Mouse (Mus musculus): ENCODE data around the gene Igbp1b.

The Igbp1b gene

GRCm38 (mm10) chr6:138658516-138658915 is at the start of gene Igbp1b:
TSS of gene Igbp1b (minus strand) at chr6:138658544.
- DNase-seq, result no peak

GRCm38 (mm10) chr6:138682959-138683358 is 24.6 kb upstream of the Igbp1b start:
- no peak for DNase-seq

GRCm38 (mm10) chr6:138672704-138673141 is 14.4 kb upstream of the Igbp1b start:
- DNase-seq, result no peak

- DNase-seq, result no peak
Measured at GRCm38 (mm10) chr6:138665416-138665815, 7.1 kb upstream of the Igbp1b start.

- no peak for DNase-seq
Measured at GRCm38 (mm10) chr6:138645604-138646003, 12.7 kb downstream of the Igbp1b start.

- no peak for DNase-seq
Measured at GRCm38 (mm10) chr6:138639351-138639750, 19.0 kb downstream of the Igbp1b start.

- no peak for DNase-seq
Measured at GRCm38 (mm10) chr6:138620786-138621185, 37.6 kb downstream of the Igbp1b start.

- no peak for DNase-seq
Measured at GRCm38 (mm10) chr6:138618396-138618795, 39.9 kb downstream of the Igbp1b start.
